Mouse (Mus musculus) midbrain, embryonic 16.5 days (tissue): ENCODE data around the gene Avil. TPM values are rescaled to one million over a fixed set of nuclear protein-coding genes. Genes with fewer than 3 reads are reported as not detected.

Experiments used
- ATAC-seq: fragments of 200-750 bp; cut with Nextera tagmentation; 2 replicates; pipeline ENCODE4 v1.8.0; 2017; ENCODE audit warnings: moderate TSS enrichment
- H3K27ac ChIP-seq: fragments of 300-500 bp; sonication (generic); 2 replicates; pipeline ENCODE4 v1.5.1; 2014; ENCODE audit warnings: mild to moderate bottlenecking, low read length, mixed read lengths
- H3K27me3 ChIP-seq: fragments of 300-500 bp; sonication (generic); 2 replicates; pipeline ENCODE4 v1.6.1; 2014; ENCODE audit warnings: low read depth, low read length, mixed read lengths; ENCODE audit not compliant: control insufficient read depth, insufficient read depth
- H3K36me3 ChIP-seq: fragments of 300-500 bp; sonication (generic); 2 replicates; pipeline ENCODE4 v1.6.1; 2014; ENCODE audit warnings: mild to moderate bottlenecking, low read length, moderate library complexity, mixed read lengths; ENCODE audit not compliant: control insufficient read depth, insufficient read depth
- H3K4me1 ChIP-seq: fragments of 300-500 bp; sonication (generic); 2 replicates; pipeline ENCODE4 v1.6.1; 2014; ENCODE audit warnings: mild to moderate bottlenecking, low read length, mixed read lengths; ENCODE audit not compliant: control insufficient read depth, insufficient read depth
- H3K4me2 ChIP-seq: fragments of 300-500 bp; sonication (generic); 2 replicates; pipeline ENCODE4 v1.6.1; 2014; ENCODE audit warnings: mild to moderate bottlenecking, low read length, mixed read lengths
- H3K4me3 ChIP-seq: fragments of 300-500 bp; sonication (generic); 2 replicates; pipeline ENCODE4 v1.5.1; 2014; ENCODE audit warnings: low read depth, mild to moderate bottlenecking, low read length, moderate library complexity, mixed read lengths
- H3K9ac ChIP-seq: fragments of 300-500 bp; sonication (generic); 2 replicates; pipeline ENCODE4 v1.6.1; 2014; ENCODE audit warnings: low read depth, low read length, mixed read lengths
- H3K9me3 ChIP-seq: fragments of 300-500 bp; sonication (generic); replicated peaks from 2 replicates; pipeline ENCODE4 v1.6.1; 2014; ENCODE audit warnings: mild to moderate bottlenecking, low read length, mixed read lengths; ENCODE audit not compliant: control insufficient read depth, poor library complexity, severe bottlenecking
- WGBS: fragments of 180-500 bp; shearing (Covaris S2); extraction: QIAGEN DNeasy Blood & Tissue Kit; methylation state at CpG from one replicate; pipeline ENCODE4 v1.1.7; 2014; 5-methylcytosine and 5-hydroxymethylcytosine counted together
- polyA plus RNA-seq: library from polyadenylated mRNA; unstranded; fragments of >200 nt; fragmentation: Nextera tagmentation; extraction: Ambion mirVana; gene quantifications from 2 replicates; pipeline ENCODE4 v1.2.1, GENCODE M21; 2015

The Avil gene
- polyA plus RNA-seq, 1 experiment from 2014 or later, result 2.8 TPM

DNA sequence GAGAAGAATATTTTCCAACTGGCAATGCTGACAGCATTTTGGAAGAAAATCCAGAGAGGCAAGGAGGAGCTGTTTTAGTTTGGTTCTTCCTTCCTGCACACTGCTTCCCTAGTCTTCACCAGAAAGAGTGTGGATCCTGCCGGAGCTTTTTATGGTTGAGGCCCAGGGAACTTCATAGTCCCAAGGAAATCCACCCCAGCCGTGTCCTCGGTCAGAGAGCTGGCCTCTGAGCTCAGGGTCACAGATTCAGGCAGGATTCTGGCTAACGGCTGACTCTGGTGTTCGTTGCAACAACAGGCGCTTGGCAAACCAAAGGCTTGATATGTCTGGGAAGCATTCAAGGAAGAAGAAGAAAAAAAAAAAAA, 37.6 kb upstream of the Avil start:
- no peak for ATAC-seq
- WGBS, result 41% methylated on average over 6 of the region's 6 CpGs
- H3K9me3 ChIP-seq, result no peaks in the 10 kb centered on the region
- H3K27ac ChIP-seq, result no peak overlapping the region
- H3K4me2 ChIP-seq, result no peak overlapping the region
- H3K36me3 ChIP-seq, result no peaks in the 10 kb centered on the region
- 0 out of 2 replicates have a peak, but pooled peaks cover under 1% of the 10 kb centered on the region for H3K4me1 ChIP-seq
- H3K4me3 ChIP-seq, result no peak overlapping the region
- H3K9ac ChIP-seq, result no peak overlapping the region
- no peaks in the 10 kb centered on the region for H3K27me3 ChIP-seq

DNA sequence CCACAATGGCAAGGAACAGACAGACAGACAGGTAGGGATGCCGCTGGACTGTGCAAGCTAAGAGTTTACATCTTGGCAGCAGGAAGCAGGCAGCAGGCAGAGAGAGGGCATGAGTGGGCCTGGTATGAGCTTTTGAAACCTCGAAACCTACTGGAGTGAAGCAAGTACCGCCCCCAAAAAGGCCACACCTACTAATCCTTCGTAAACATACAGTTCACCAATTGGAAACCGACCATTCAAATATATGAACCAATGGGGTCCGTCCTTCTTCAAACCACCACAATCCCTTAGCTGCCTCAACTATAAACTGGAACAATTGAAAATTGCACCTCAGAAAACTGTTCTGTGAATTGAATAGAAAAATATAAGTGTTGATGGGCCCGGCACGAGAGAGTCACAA, 36.7 kb upstream of the Avil start:
- Histone ChIP-seq H3K27ac (no peak overlapping the region), H3K36me3 (no peaks in the 10 kb centered on the region), H3K4me2 (no peak overlapping the region), H3K27me3 (no peaks in the 10 kb centered on the region), H3K9ac (no peak overlapping the region), H3K4me1 (no peaks in the 10 kb centered on the region), H3K4me3 (no peak overlapping the region), H3K9me3 (no peaks in the 10 kb centered on the region)
- 86% methylated on average over 8 of the region's 8 CpGs for WGBS
- no peak for ATAC-seq

DNA sequence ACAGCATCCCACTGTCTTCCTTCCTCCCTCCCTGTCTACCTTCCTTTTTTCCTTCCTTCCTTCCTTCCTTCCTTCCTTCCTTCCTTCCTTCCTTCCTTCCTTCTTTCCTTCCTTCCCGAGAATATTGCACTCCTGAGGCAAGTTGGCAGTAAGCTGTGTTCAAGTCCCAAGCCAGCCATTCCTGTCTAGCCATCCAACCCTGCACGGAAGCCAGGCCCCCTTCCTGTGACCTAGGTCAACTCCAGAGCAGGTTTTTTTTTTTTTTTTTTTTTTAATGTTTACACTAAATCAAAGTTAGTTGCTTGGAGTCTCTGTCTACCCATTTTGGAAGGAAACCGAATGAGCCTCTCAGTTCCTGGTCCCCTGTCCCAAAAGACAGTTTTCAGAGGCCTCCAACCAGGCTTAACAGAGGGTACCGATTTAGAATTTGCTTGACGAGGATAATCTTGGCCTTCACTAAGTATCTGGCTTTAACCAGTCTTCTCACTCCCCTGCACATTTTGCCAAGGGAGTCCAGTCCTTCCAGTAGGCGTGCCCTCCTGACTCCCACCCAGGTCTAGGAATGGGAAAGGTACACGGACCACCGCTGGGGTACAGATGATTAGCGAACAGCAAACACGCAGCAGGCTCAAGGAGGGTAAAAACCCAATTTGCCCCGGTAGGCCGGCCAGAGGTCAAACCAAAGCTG, 29.0 kb upstream of the Avil start:
- no peaks in the 10 kb centered on the region for H3K27me3 ChIP-seq
- peaks cover 6% of the 10 kb centered on the region for H3K4me1 ChIP-seq
- 8% methylated on average over 12 of the region's 12 CpGs for WGBS
- no peak overlapping the region for H3K9ac ChIP-seq
- no peak overlapping the region for H3K4me3 ChIP-seq
- H3K9me3 ChIP-seq, result no peaks in the 10 kb centered on the region
- no peak for ATAC-seq
- no peak overlapping the region for H3K27ac ChIP-seq
- no peaks in the 10 kb centered on the region for H3K36me3 ChIP-seq
- no peak overlapping the region for H3K4me2 ChIP-seq

DNA sequence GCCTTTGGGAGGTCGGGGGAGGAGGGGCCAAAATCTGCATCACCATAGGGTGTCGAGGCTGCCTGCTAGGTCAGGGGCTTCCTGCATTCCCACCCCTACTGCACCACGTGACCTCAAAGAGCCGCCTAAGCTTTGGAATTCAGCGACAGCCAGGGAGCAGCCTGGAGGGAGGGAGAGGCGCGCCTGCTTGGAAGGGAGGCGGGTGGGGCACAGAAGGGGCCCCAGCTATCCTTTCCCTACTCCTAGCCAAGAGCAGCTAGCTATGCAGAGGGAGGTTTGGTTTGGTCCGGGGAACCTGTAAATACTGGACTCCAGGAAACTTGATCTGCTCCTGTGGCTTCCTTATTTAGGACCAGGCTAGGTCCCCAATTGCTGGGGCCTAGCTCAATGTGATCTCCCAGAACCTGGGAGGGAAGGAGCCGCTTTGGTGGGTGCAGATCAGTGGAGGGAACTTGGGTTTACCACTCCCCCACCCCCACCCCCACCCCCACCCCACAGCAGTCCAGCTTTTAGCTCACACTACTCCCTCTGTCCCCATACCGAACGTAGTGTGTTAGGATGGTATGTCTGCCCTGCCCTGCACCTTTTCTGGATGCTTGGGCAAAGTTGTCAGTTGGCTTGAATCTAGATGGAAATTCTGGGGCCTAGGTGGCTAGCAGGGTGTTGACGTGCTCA, 28.3 kb upstream of the Avil start:
- Histone ChIP-seq H3K4me3 (no peak overlapping the region), H3K4me1 (peaks cover 6% of the 10 kb centered on the region), H3K36me3 (no peaks in the 10 kb centered on the region), H3K27me3 (no peaks in the 10 kb centered on the region), H3K9me3 (no peaks in the 10 kb centered on the region), H3K4me2 (peak overlapping the region; percentile 28; the same call in 1 of the 2 replicates), H3K27ac (no peak overlapping the region), H3K9ac (0 out of 2 replicates have a peak overlapping the region, but pooled peaks have one; percentile 25)
- ATAC-seq, result peak; percentile 44; the same call in 1 of the 2 replicates
- 9% methylated on average over 13 of the region's 13 CpGs for WGBS

DNA sequence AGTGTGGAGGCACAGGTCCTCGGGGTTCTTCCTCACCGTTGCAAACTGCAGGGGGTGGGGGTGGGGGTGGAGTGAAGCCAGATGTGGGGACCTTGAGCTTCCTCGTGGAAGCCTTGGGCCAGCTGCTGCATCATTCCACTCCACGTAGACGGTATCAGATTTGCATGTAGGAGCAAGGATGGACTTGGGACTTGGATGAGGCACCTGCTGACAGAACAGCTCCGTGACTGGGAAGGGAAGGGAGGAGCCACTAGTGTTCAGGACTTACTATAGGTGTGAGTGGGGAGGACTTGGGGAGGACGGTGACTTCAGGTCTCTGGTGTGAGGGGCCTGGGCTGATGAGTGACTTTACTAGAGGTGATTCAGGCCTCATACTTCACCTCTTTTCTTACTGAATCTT, 27.5 kb upstream of the Avil start:
- Histone ChIP-seq H3K9me3 (no peaks in the 10 kb centered on the region), H3K36me3 (no peaks in the 10 kb centered on the region), H3K4me3 (no peak overlapping the region), H3K9ac (no peak overlapping the region), H3K4me1 (peaks cover 8% of the 10 kb centered on the region), H3K27me3 (no peaks in the 10 kb centered on the region), H3K27ac (no peak overlapping the region), H3K4me2 (no peak overlapping the region)
- 26% methylated on average over 7 of the region's 7 CpGs for WGBS
- no peak for ATAC-seq

DNA sequence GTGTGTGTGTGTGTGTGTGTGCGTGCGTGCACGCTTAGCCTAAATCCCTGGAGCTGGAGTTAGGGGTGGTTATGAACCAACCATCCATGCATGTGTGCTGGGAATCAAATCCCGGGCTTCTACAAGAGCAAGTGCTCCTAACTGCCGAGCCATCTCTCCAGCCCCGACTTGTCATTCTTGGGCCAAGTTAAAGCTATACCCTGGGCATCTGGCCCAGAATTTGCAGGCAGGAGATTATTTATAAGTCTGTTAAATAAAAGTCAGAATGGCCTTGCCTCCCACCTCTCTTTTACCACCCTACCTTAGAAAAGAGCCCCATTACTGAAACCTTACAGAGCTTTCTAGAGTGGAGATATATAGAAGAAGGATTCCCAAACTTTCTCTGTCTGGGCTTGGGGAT, 24.8 kb upstream of the Avil start:
- WGBS, result 91% methylated on average over 6 of the region's 6 CpGs
- H3K9ac ChIP-seq, result no peak overlapping the region
- no peak overlapping the region for H3K27ac ChIP-seq
- no peaks in the 10 kb centered on the region for H3K9me3 ChIP-seq
- no peak overlapping the region for H3K4me3 ChIP-seq
- H3K27me3 ChIP-seq, result no peaks in the 10 kb centered on the region
- peaks cover 13% of the 10 kb centered on the region for H3K4me1 ChIP-seq
- no peak overlapping the region for H3K4me2 ChIP-seq
- no peaks in the 10 kb centered on the region for H3K36me3 ChIP-seq
- no peak for ATAC-seq

DNA sequence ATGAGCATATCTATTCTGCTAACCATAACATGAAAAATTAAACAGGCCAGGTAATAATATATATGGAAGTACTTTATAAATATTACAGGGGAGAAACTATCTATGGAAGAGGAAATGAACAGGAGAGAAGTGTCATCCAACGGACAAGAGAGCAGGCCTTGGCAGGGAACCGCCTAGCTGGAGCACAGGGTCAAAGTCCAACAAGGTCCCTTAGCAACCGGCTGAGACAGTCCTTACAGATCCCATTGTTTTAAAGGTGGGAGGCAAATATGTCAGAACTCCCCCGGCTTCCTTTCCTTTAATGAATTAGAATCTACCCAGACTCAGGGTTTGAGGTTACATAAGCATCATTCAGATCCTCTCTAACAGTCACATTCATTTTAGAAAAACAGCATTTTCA, 23.4 kb upstream of the Avil start:
- Histone ChIP-seq H3K4me1 (peaks cover 22% of the 10 kb centered on the region), H3K4me2 (no peak overlapping the region)

DNA sequence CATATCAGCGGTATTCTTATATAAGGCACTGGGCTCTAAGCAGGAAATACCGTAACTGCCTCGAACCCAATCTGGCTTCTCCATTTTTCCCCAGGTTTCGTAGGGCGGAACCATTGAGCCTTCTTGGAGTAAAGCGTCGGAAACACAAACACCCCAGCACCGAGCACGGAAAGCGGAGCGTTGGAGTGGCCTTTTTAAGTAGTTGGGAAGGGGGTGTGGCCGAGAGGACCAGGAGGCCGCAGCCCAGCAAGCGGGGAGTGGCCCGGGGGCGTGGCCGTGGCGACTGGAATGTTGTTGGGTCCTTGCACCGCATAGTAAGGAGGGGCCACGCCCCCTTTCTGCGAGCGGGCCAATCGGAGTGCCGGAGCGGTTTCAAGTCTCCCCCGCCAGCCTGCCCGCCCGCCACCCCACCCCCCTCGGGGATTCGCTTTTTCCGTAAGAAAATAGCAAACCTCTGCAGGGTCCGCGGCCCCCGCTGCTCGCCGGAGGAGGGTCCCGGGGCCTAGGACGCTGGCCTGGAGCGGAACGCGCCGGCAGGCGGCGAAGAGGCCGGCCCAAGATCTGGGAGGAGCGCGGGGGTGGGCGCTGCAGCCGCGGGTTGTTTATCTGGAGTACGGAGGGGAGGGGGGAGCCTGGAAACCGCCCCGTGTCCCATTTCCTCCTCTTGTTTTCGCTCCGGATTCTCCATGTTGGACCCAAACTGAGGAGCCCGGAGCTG, 22.1 kb upstream of the Avil start, which contains the start of gene Ctdsp2:
Gene Ctdsp2, plus strand, starts transcription at position 441 of the 718 bp plus-strand sequence.
- Histone ChIP-seq H3K4me3 (peak within 1 kb of the TSS; percentile 88), H3K36me3 (no peaks in the 10 kb centered on the region), H3K27ac (peak within 1 kb of the TSS; percentile 100), H3K9ac (peak within 1 kb of the TSS; percentile 83), H3K4me2 (peak within 1 kb of the TSS; percentile 72), H3K27me3 (no peaks in the 10 kb centered on the region), H3K9me3 (no peaks in the 10 kb centered on the region), H3K4me1 (peaks cover 35% of the 10 kb centered on the region)
- peak; percentile 90 for ATAC-seq
- under 1% methylated on average over 51 of the region's 56 CpGs for WGBS

More for the DNA sequence above, 23.4 kb upstream of the Avil start:
- H3K9ac ChIP-seq, result no peak overlapping the region
- H3K27me3 ChIP-seq, result no peaks in the 10 kb centered on the region
- H3K4me3 ChIP-seq, result no peak overlapping the region
- no peak overlapping the region for H3K27ac ChIP-seq
- no peaks in the 10 kb centered on the region for H3K9me3 ChIP-seq
- 35% methylated on average over 4 of the region's 4 CpGs for WGBS
- no peak for ATAC-seq
- no peaks in the 10 kb centered on the region for H3K36me3 ChIP-seq
